Mouse (Mus musculus): Measurements from ENCODE around the gene Mxi1. TPM values are rescaled to one million over a fixed set of nuclear protein-coding genes. Genes with fewer than 3 reads are reported as not detected.

Mxi1 gene
- total and polyA plus RNA-seq, 3 experiments = 29.0 to 60.9 TPM; not detected in 1

DNA sequence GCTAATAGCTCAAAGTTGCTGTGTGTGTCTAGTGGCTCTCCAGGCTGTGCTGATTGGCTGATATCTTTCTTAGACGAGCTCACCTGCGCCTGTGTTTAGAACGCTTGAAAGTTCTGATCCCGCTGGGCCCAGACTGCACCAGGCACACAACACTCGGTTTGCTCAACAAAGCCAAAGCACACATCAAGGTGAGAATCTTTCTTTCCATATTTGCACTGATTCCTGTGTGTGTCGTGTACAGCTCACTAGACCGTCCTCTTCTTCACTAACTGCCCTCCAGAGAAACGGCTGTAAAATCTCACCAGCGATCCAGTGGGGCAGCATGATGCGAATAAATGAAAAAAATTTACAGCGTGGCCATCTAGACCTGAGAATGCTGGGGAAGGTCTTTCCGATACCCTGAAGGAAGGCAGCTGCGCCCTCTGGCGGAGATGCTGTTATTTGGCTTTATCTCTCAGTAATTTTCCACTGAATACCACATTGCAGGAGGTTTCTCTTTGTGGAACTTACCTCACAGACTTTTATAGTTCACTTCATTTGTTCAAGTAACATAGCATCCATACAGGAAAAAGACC lies 59.2 kb downstream of the Mxi1 start (continued):
- TF ChIP-seq ZMIZ1 (IDR thresholded peaks at IDR 0.05; ENCODE audit: low read depth, low read length) = no peak
- TF ChIP-seq POLR2AphosphoS2 (IDR thresholded peaks at IDR 0.05; ENCODE audit: low read length) = no peak

DNA sequence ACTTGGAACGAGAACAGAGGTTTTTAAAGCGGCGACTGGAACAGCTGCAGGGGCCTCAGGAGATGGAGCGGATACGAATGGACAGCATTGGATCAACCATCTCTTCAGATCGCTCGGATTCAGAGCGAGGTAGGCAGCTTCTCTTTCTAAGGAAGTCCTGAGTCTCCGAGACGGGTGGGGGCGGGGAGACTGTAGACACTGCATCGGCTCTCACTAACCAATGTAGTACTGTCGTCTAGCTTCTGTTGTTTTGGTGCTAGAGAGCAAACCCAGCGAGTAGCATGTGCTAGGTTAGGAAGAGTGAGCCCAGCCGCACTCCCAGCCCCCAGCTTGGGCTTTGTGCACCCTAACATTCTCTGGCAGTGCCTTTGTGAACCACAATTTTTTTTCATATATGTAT lies 59.9 kb downstream of the Mxi1 start:
- TF ChIP-seq ETS1 (IDR thresholded peaks at IDR 0.05; ENCODE audit: low read depth, low read length) = no peak
- no peak for TF ChIP-seq MAFK (IDR thresholded peaks at IDR 0.05; ENCODE audit: borderline replicate concordance, low read depth, low read length)
- TF ChIP-seq MEF2A (IDR thresholded peaks at IDR 0.05; ENCODE audit: extremely low read depth, insufficient replicate concordance, low read depth, low read length, poor library complexity, severe bottlenecking) = no peak
- TF ChIP-seq CTCF (IDR thresholded peaks at IDR 0.05 in 2 of 3, conservative IDR thresholded peaks at IDR 0.05 in 1 of 3; ENCODE audit: control insufficient read depth in 1 of 3, insufficient read depth in 1 of 3, low read depth in 2 of 3, low read length in 3 of 3, poor library complexity in 1 of 3, severe bottlenecking in 1 of 3) = no peak
- no peak for TF ChIP-seq SMC3 (IDR thresholded peaks at IDR 0.05; ENCODE audit: low read depth, low read length)
- TF ChIP-seq HCFC1 (IDR thresholded peaks at IDR 0.05; ENCODE audit: low read depth, low read length) = no peak
- no peak for TF ChIP-seq POLR2A (IDR thresholded peaks at IDR 0.05; ENCODE audit: control insufficient read depth in 1 of 2, insufficient read depth in 1 of 2, low read depth in 1 of 2, low read length in 2 of 2, poor library complexity in 1 of 2)
- no peak for TF ChIP-seq RAD21 (IDR thresholded peaks at IDR 0.05; ENCODE audit: low read depth, low read length)
- no peaks in the 10 kb centered on the region for H3K79me2 ChIP-seq (ENCODE audit: control insufficient read depth, insufficient read depth, low read length, poor library complexity)
- no peaks in the 10 kb centered on the region for H3K27me3 ChIP-seq (ENCODE audit: control insufficient read depth in 1 of 2, insufficient read depth in 2 of 2, low read length in 2 of 2)
- DNase-seq (ENCODE audit: low read depth, low spot score) = no peak
- H3K36me3 ChIP-seq (ENCODE audit: control insufficient read depth in 1 of 2, insufficient read depth in 2 of 2, low read length in 2 of 2) = no peaks in the 10 kb centered on the region; a peak in 1 of 4 replicates
- H3K27ac ChIP-seq (ENCODE audit: control insufficient read depth, low read depth, low read length) = no peak overlapping the region
- H3K9me3 ChIP-seq (replicated peaks; ENCODE audit: insufficient read depth, low read length) = no peaks in the 10 kb centered on the region
- H3K4me1 ChIP-seq (ENCODE audit: control insufficient read depth in 1 of 2, insufficient read depth in 2 of 2, low read length in 2 of 2) = 0 out of 4 replicates have a peak, but pooled peaks cover 0 to 3% of the 10 kb centered on the region in 2 experiments
- no peak overlapping the region for H3K4me3 ChIP-seq (ENCODE audit: control insufficient read depth in 1 of 2, insufficient read depth in 1 of 2, low read depth in 2 of 2, low read length in 2 of 2)
- no peak overlapping the region for H3K9ac ChIP-seq (ENCODE audit: control insufficient read depth, low read depth, low read length, poor library complexity, severe bottlenecking)

DNA sequence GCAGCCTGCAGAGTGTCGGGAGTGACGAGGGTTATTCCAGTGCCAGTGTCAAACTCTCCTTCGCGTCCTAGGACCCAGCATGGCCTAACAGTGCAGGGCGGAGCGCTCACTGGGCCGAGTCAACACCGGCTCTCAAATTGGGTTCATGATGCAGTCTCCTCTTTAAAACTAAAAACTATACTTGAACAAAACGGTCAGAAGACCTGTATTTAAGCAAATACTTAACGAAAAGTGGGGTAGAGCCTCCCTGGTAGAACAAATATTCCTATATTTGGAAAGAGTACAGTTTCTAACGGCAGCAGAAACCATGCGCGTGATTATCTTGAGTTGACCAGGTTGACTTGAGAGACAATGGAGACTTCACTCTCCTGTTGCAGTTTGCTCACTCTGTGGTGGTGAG lies 61.3 kb downstream of the Mxi1 start, which contains the start of gene Gm10197:
Gm10197 (minus strand) TSS at position 101 of the 400 bp plus-strand sequence.
- no peak within 1 kb of the TSS for H3K9ac ChIP-seq (ENCODE audit: control insufficient read depth, low read depth, low read length, poor library complexity, severe bottlenecking)
- no peaks in the 10 kb centered on the region for H3K9me3 ChIP-seq (replicated peaks; ENCODE audit: insufficient read depth, low read length)
- no peak within 1 kb of the TSS for H3K27ac ChIP-seq (ENCODE audit: control insufficient read depth, low read depth, low read length)
- H3K4me3 ChIP-seq (ENCODE audit: control insufficient read depth in 1 of 2, insufficient read depth in 1 of 2, low read depth in 2 of 2, low read length in 2 of 2) = no peak within 1 kb of the TSS
- DNase-seq (ENCODE audit: low read depth, low spot score) = no peak
- H3K79me2 ChIP-seq (ENCODE audit: control insufficient read depth, insufficient read depth, low read length, poor library complexity) = no peaks in the 10 kb centered on the region
- TF ChIP-seq GATA1 (IDR thresholded peaks at IDR 0.05; ENCODE audit: low read depth, low read length) = no peak
- TF ChIP-seq HCFC1 (IDR thresholded peaks at IDR 0.05; ENCODE audit: low read depth, low read length) = no peak
- TF ChIP-seq USF2 (IDR thresholded peaks at IDR 0.05; ENCODE audit: borderline replicate concordance in 1 of 2, insufficient read depth in 1 of 2, low read depth in 1 of 2, low read length in 2 of 2) = no peak
- TF ChIP-seq TBP (IDR thresholded peaks at IDR 0.05; ENCODE audit: low read depth, low read length) = no peak
- no peak for TF ChIP-seq POLR2AphosphoS5 (IDR thresholded peaks at IDR 0.05; ENCODE audit: borderline replicate concordance, low read depth, low read length)
- TF ChIP-seq MYC (IDR thresholded peaks at IDR 0.05; ENCODE audit: low read depth, low read length) = no peak
- TF ChIP-seq CTCF (IDR thresholded peaks at IDR 0.05 in 2 of 3, conservative IDR thresholded peaks at IDR 0.05 in 1 of 3; ENCODE audit: control insufficient read depth in 1 of 3, insufficient read depth in 1 of 3, low read depth in 2 of 3, low read length in 3 of 3, poor library complexity in 1 of 3, severe bottlenecking in 1 of 3) = no peak
- H3K36me3 ChIP-seq (ENCODE audit: control insufficient read depth in 1 of 2, insufficient read depth in 2 of 2, low read length in 2 of 2) = no peaks in the 10 kb centered on the region; a peak in 1 of 4 replicates
- 0 out of 4 replicates have a peak, but pooled peaks cover 0 to 3% of the 10 kb centered on the region in 2 experiments for H3K4me1 ChIP-seq (ENCODE audit: control insufficient read depth in 1 of 2, insufficient read depth in 2 of 2, low read length in 2 of 2)
- H3K27me3 ChIP-seq (ENCODE audit: control insufficient read depth in 1 of 2, insufficient read depth in 2 of 2, low read length in 2 of 2) = no peaks in the 10 kb centered on the region
